ENCODE assay signal across 27 mouse cellular contexts in the genomic region with DNA sequence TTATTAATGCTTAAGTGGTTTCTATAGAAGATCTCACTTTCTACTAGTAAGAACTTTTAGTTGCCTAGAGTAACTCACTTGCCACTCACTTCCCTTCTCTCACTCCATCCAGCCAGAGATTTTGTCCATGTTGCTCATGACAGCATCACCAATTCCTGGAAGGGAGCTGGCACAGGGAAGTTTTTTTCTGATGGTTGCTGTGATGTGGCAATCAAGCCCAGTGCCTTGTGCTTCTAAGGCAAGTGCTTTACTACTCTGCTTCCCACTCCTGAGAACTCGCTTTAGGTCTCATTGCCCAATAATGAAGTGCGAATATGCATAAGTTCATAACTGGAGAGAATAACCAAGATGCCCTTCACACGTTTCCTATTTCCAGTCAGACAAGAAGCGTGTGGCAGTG. TPM values are rescaled to one million over a fixed set of nuclear protein-coding genes. Genes with fewer than 3 reads are reported as not detected.
"Had no signal": no experiment of that assay in that cellular context is flagged by ENCODE, and none has a peak within 500 bp of the region (broad histone marks: within the 10 kb centered on the region; RNA-seq: fewer than 3 reads in every experiment).

No protein-coding gene starts in this region.

- H3K27ac ChIP-seq: gastrocnemius, adult 2 months; heart, adult 2 months; heart, embryonic 13.5 days; heart, embryonic 15.5 days; hindbrain, embryonic 10.5 days; hindbrain, embryonic 12.5 days; hindbrain, embryonic 14.5 days; intestine, embryonic 15.5 days; layer of hippocampus, adult 2 months; left cerebral cortex, adult 2 months; limb, embryonic 10.5 days; limb, embryonic 12.5 days; liver, embryonic 14.5 days had no signal

- H3K9ac ChIP-seq: heart, embryonic 13.5 days; heart, embryonic 15.5 days; hindbrain, embryonic 12.5 days; hindbrain, embryonic 14.5 days; intestine, embryonic 15.5 days; limb, embryonic 12.5 days; liver, embryonic 14.5 days had no signal

- H3K9me3 ChIP-seq: heart, embryonic 13.5 days; heart, embryonic 15.5 days; hindbrain, embryonic 10.5 days; hindbrain, embryonic 12.5 days; intestine, embryonic 15.5 days; limb, embryonic 10.5 days; limb, embryonic 12.5 days had no signal

- ATAC-seq: hindbrain, embryonic 16.5 days; inflammation-experienced regulatory T-cells, adult 6 months; intestine, embryonic 15.5 days; intestine, postnatal 0 days had no signal

- DNase-seq: gastrocnemius, adult 2 months; gastrocnemius, postnatal 10 days; gastrocnemius, postnatal 25 days; heart, postnatal 4 days; kidney, adult 18-20 months; kidney, adult 8-10 months; kidney, postnatal 10 days; kidney, postnatal 25 days; kidney, postnatal 4 days; liver had no signal

- H3K4me3 ChIP-seq: gastrocnemius, adult 2 months; heart, adult 2 months; heart, embryonic 13.5 days; heart, embryonic 15.5 days; hindbrain, embryonic 10.5 days; hindbrain, embryonic 12.5 days; intestine, embryonic 15.5 days; layer of hippocampus, adult 2 months; left cerebral cortex, adult 2 months; limb, embryonic 10.5 days; limb, embryonic 12.5 days had no signal

- H3K4me1 ChIP-seq: heart, embryonic 13.5 days; heart, embryonic 15.5 days; hindbrain, embryonic 10.5 days; hindbrain, embryonic 12.5 days; intestine, embryonic 15.5 days; limb, embryonic 10.5 days; limb, embryonic 12.5 days had no signal

- H3K27me3 ChIP-seq: heart, embryonic 13.5 days; heart, embryonic 15.5 days; hindbrain, embryonic 12.5 days; intestine, embryonic 15.5 days; limb, embryonic 12.5 days had no signal

- H3K4me2 ChIP-seq: heart, embryonic 11.5 days; heart, embryonic 13.5 days; heart, embryonic 15.5 days; hindbrain, embryonic 12.5 days; hindbrain, embryonic 14.5 days; intestine, embryonic 15.5 days; limb, embryonic 12.5 days had no signal

- H3K36me3 ChIP-seq: heart, embryonic 13.5 days; heart, embryonic 15.5 days; hindbrain, embryonic 10.5 days; hindbrain, embryonic 12.5 days; intestine, embryonic 15.5 days; limb, embryonic 10.5 days; limb, embryonic 12.5 days had no signal

RNA-seq across cellular contexts. Expression of a gene that starts 34.6 kb away (rescaled TPM):
- total RNA-seq: granulocyte monocyte progenitor cell, adult 5-6 weeks had no signal
- polyA plus RNA-seq: inflammation-experienced regulatory T-cells, adult 6 months had no signal
